Mouse (Mus musculus) heart, embryonic 15.5 days (tissue): ENCODE results near the gene Slc44a5. TPM values are rescaled to one million over a fixed set of nuclear protein-coding genes. Genes with fewer than 3 reads are reported as not detected.
A peak's percentile ranks its signal among the peaks of the same experiment; 100 is the strongest.
"Not testable (repeated sequence)": the region's sequence is repeated elsewhere in the genome, so short reads cannot be mapped to it uniquely, and the experiment has no call there.

ENCODE experiments used
- ATAC-seq: fragments of 200-750 bp; cut with Nextera tagmentation; replicated peaks from 2 replicates; pipeline ENCODE4 v1.8.0; 2017; ENCODE audit warnings: low read depth, moderate TSS enrichment; ENCODE audit not compliant: insufficient number of reproducible peaks, insufficient read depth, low FRiP score
- H3K27ac ChIP-seq: fragments of 300-500 bp; sonication (generic); 2 replicates; pipeline ENCODE4 v1.5.1; 2015; ENCODE audit warnings: mild to moderate bottlenecking, inconsistent platforms
- H3K27me3 ChIP-seq: fragments of 300-500 bp; sonication (generic); 2 replicates; pipeline ENCODE4 v1.6.1; 2015; ENCODE audit warnings: inconsistent platforms
- H3K36me3 ChIP-seq: fragments of 300-500 bp; sonication (generic); 2 replicates; pipeline ENCODE4 v1.6.1; 2015; ENCODE audit warnings: mild to moderate bottlenecking, inconsistent platforms
- H3K4me1 ChIP-seq: fragments of 300-500 bp; sonication (generic); replicated peaks from 2 replicates; pipeline ENCODE4 v1.6.1; 2015; ENCODE audit warnings: inconsistent platforms
- H3K4me2 ChIP-seq: fragments of 300-500 bp; sonication (generic); 2 replicates; pipeline ENCODE4 v1.6.1; 2015; ENCODE audit warnings: inconsistent platforms, mild to moderate bottlenecking, moderate library complexity
- H3K4me3 ChIP-seq: fragments of 300-500 bp; sonication (generic); 2 replicates; pipeline ENCODE4 v1.5.1; 2015; ENCODE audit warnings: mild to moderate bottlenecking, inconsistent platforms
- H3K9ac ChIP-seq: fragments of 300-500 bp; sonication (generic); 2 replicates; pipeline ENCODE4 v1.6.1; 2015; ENCODE audit warnings: mild to moderate bottlenecking, inconsistent platforms
- H3K9me3 ChIP-seq: fragments of 300-500 bp; sonication (generic); replicated peaks from 2 replicates; pipeline ENCODE4 v1.6.1; 2016; ENCODE audit warnings: inconsistent platforms
- WGBS: fragments of 180-500 bp; shearing (Covaris S2); methylation state at CpG from one replicate; pipeline ENCODE4 v1.1.7; 2015; ENCODE audit warnings: mixed read lengths; 5-methylcytosine and 5-hydroxymethylcytosine counted together
- polyA plus RNA-seq: library from polyadenylated mRNA; unstranded; fragments of >200 nt; fragmentation: Nextera tagmentation; extraction: Ambion mirVana; gene quantifications from 2 replicates; pipeline ENCODE4 v1.2.1, GENCODE M21; 2015

Slc44a5 gene
- polyA plus RNA-seq, 1 experiment from 2014 or later: 0.52 TPM

DNA sequence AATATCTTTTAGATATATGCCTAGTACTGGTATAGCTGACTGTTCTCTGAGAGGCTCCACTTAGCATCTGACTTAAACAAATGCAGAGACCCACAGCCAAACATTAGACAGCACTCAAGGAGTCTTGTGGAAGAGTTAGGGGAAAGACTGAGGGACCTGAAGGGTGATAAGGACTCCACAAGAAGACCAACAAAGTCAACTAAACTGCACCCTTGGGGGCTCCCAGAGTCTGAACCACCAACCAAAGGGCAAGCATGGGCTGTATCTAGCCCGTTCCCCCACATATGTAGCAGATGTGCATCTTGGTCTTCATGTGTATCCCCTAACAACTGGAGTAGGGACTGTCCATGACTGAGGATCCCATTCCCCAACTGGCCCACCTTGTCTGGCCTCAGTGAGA is 271.7 kb downstream of the Slc44a5 start:
- Histone ChIP-seq H3K4me3 (no peak overlapping the region), H3K27ac (no peak overlapping the region), H3K36me3 (no peaks in the 10 kb centered on the region), H3K9ac (no peak overlapping the region), H3K27me3 (no peaks in the 10 kb centered on the region), H3K4me1 (no peaks in the 10 kb centered on the region), H3K9me3 (no peaks in the 10 kb centered on the region; the same call in 1 of the 2 replicates), H3K4me2 (no peak overlapping the region)
- ATAC-seq: no peak
- 67% methylated on average over 1 of the region's 1 CpGs for WGBS

DNA sequence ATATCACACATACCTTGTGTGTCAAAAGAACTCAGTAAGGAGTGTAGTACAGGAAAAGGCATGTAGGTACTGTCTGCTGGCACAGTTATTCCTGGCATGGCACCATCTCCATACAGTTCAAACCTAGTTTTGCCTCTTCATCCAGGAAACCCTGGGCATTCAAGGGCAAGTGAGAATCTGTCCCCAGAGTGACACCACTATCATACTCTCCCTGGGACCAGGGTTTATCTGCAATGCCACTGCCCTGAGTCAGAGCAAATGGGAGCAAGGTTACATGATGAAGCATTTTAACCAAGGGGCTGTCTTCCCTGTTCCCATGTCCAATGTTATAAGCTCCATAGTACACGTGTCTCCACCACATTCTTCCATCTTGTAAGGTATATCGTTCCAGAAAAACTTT is 278.2 kb downstream of the Slc44a5 start:
- 52% methylated on average over 2 of the region's 2 CpGs for WGBS
- Histone ChIP-seq H3K4me2 (no peak overlapping the region), H3K36me3 (no peaks in the 10 kb centered on the region), H3K9me3 (no peaks in the 10 kb centered on the region; the same call in 1 of the 2 replicates), H3K27ac (no peak overlapping the region), H3K4me1 (no peaks in the 10 kb centered on the region), H3K9ac (no peak overlapping the region), H3K4me3 (no peak overlapping the region), H3K27me3 (no peaks in the 10 kb centered on the region)
- no peak for ATAC-seq

DNA sequence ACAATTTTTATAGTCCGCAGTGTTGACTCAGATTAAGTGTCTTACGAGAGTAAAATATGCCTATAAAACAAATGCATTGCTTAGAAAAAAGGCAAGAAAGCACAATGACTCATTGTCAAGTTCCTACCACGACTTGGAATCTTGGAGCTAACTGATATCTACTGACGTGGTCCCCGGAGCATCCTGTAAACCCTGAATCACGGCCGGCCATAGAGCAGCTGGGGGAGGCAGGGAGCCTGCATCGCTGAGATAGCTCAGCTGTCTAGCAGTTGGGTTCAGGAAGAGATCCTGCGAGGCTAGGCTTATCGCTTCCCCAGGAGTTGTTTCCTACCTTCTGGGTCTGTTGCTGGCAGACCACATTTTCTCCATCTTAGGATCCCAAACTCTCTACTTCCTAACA is 279.0 kb downstream of the Slc44a5 start:
- Histone ChIP-seq H3K4me3 (no peak overlapping the region), H3K27me3 (no peaks in the 10 kb centered on the region), H3K9me3 (no peaks in the 10 kb centered on the region), H3K4me2 (no peak overlapping the region), H3K27ac (no peak overlapping the region), H3K9ac (no peak overlapping the region), H3K4me1 (no peaks in the 10 kb centered on the region), H3K36me3 (no peaks in the 10 kb centered on the region)
- ATAC-seq: no peak
- WGBS: 29% methylated on average over 10 of the region's 10 CpGs

DNA sequence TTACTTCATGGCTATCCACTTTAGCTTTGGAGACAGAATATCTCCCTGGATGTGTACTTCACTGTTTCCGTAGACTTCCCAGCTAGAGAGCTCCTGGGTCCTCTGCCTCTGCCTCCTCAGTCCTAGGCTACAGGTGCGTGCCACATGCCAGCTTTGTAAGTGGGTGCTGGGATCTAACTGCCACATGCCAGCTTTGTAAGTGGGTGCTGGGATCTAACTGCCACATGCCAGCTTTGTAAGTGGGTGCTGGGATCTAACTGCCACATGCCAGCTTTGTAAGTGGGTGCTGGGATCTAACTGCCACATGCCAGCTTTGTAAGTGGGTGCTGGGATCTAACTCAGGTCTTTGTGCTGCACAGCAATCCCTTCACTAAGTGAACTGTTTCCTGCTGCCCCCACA is 281.0 kb downstream of the Slc44a5 start:
- H3K4me3 ChIP-seq, H3K27me3 ChIP-seq, H3K4me1 ChIP-seq, H3K27ac ChIP-seq, ATAC-seq, H3K36me3 ChIP-seq, H3K4me2 ChIP-seq, H3K9me3 ChIP-seq, H3K9ac ChIP-seq: not testable (repeated sequence)
- 84% methylated on average over 2 of the region's 2 CpGs for WGBS

DNA sequence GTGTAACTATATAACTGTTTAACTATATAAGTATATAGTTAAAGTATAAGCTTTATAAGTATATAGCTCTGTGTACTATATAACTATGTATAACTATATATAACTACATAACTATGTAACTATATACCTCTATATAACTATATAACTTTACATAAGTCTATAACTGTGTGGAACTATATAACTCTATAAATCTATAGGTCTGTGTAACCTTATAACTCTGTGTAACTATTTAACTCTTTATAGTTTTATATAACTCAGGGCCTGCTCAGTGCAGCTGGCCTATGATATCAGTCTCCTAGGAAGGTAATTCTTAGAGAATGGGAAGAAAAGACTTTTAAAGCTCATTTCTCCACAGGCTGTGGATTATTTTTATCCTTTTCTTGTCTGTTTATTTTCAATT is 284.1 kb downstream of the Slc44a5 start:
- ATAC-seq: no peak

DNA sequence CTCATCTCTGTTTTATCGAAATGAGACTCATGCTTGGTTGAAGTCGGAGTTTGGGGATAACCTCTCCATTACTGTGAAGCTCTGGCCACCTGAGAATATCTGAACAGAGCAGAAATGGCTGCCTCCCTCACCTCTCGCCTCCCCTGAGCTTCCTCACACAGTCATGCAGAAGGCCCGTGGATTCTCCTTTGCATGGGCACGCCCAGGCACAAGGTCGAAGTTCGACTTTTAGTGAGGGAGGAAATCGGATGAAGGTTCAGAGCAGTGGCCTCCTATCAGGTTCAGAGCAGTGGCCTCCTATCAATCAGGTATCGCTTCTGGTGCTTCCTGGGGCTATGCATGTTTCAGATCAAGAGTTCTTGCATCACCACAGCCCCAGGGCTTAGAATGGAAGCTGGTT is 295.1 kb downstream of the Slc44a5 start:
- Histone ChIP-seq H3K27ac (no peak overlapping the region), H3K4me3 (no peak overlapping the region), H3K9me3 (no peaks in the 10 kb centered on the region), H3K9ac (no peak overlapping the region), H3K4me1 (peaks cover 2% of the 10 kb centered on the region; the same call in 1 of the 2 replicates), H3K27me3 (peaks cover 5% of the 10 kb centered on the region; the same call in 1 of the 2 replicates), H3K4me2 (no peak overlapping the region), H3K36me3 (no peaks in the 10 kb centered on the region)
- no peak for ATAC-seq
- WGBS: 67% methylated on average over 9 of the region's 9 CpGs

More for the DNA sequence above, 284.1 kb downstream of the Slc44a5 start:
- Histone ChIP-seq H3K4me1 (no peaks in the 10 kb centered on the region), H3K4me2 (no peak overlapping the region), H3K36me3 (no peaks in the 10 kb centered on the region), H3K9me3 (no peaks in the 10 kb centered on the region), H3K27me3 (no peaks in the 10 kb centered on the region), H3K9ac (no peak overlapping the region), H3K4me3 (no peak overlapping the region), H3K27ac (no peak overlapping the region)

DNA sequence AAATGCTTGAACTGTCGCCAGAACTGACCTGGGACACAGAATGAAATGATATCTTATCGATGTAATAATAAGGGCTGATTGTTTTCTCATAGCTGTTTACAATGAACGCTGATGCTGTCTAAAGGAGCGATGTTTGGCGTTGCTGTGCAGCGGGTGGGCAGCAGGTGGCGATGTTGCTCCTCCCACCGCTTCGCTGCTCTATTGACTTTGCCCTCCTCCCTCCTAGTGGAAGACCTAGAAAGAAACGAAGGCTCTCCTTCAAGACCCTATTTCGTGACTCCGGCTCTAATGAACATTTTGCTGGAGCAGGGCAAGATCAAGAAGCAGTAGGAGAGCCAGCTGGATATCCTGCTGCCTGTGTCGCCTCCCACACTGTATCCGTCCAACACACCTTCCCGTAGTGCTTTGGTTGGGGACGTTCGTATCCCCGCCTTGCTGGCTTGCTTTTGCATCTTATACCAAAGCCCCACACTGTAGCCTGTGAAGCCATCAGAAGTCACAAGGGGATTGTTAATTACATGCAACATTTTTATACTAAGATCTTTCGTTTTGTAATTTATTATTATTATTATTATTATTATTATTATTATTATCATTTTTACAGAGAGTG is 296.6 kb downstream of the Slc44a5 start:
- Histone ChIP-seq H3K36me3 (no peaks in the 10 kb centered on the region), H3K9me3 (no peaks in the 10 kb centered on the region), H3K27ac (no peak overlapping the region), H3K27me3 (peaks cover 5% of the 10 kb centered on the region; the same call in 1 of the 2 replicates), H3K9ac (no peak overlapping the region), H3K4me1 (peaks cover 2% of the 10 kb centered on the region; the same call in 1 of the 2 replicates), H3K4me2 (peak overlapping the region; percentile 55), H3K4me3 (no peak overlapping the region; the same call in 1 of the 2 replicates)
- WGBS: 14% methylated on average over 19 of the region's 19 CpGs
- no peak for ATAC-seq

DNA sequence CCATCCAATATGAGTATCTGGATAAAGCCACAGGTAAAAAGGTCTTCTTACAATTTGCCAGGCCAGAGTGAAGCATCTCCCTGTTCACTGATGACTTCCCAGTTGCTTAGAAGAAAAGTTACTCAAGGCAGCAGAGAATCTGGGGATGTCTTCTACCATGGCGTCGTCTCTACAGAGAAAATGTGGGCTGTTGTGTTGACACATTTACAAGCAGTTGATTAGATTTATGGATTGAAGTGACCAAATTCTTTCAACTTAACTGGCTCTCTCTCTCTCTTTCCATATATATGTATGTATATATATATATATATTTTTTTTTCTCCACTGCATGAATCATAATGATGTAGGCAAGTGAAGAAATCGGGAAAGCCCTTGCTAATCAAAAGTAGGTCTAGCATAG is 301.4 kb downstream of the Slc44a5 start:
- WGBS: 66% methylated on average over 3 of the region's 3 CpGs
- Histone ChIP-seq H3K27me3 (peaks cover 5% of the 10 kb centered on the region; the same call in 1 of the 2 replicates), H3K9ac (no peak overlapping the region), H3K4me1 (peaks cover 2% of the 10 kb centered on the region; the same call in 1 of the 2 replicates), H3K36me3 (no peaks in the 10 kb centered on the region), H3K4me3 (no peak overlapping the region), H3K9me3 (no peaks in the 10 kb centered on the region), H3K4me2 (no peak overlapping the region), H3K27ac (no peak overlapping the region)
- ATAC-seq: no peak

DNA sequence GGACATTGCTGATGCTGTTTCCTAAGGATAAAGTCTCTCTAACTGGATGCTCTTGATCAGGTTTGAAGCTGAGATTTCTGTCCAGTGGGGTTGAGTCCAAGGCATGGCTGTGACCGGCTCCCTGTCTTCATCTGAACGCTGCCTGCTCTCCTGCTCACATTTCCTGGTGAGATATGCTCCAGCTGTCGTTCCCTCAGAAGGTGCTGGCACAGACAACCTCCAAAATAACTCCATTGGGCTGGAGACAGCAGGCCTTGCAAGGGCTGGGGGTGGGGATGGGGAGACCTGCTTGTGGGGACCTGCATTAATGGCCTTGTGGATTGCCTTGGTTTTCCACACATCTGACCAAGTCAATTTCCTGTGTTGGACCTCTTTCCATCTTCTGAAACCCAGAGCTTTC is 311.0 kb downstream of the Slc44a5 start:
- Histone ChIP-seq H3K4me3 (no peak overlapping the region), H3K36me3 (no peaks in the 10 kb centered on the region), H3K9me3 (no peaks in the 10 kb centered on the region), H3K9ac (no peak overlapping the region), H3K4me2 (no peak overlapping the region), H3K4me1 (no peaks in the 10 kb centered on the region), H3K27me3 (peaks cover 4% of the 10 kb centered on the region), H3K27ac (no peak overlapping the region)
- WGBS: 23% methylated on average over 3 of the region's 3 CpGs
- ATAC-seq: no peak

DNA sequence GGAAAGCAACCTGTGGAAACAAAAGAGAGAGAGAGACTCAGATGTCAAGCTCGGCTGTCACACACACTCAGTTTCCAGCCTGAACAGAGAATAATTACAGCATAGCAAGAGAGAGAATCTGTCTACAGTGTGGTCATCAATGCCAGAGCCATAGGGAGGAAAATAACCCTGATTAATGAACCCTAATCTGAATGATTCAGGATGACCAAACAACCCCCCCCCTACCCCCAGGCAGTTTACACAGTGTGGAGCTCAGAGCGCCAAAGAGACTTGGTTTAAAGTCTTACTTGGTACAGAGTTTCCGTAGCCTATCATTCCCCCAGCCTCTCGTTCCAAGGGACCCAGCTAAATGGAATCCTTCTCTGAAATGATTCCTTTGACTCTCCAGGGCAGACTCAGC is 312.1 kb downstream of the Slc44a5 start:
- Histone ChIP-seq H3K9ac (no peak overlapping the region), H3K27me3 (peaks cover 4% of the 10 kb centered on the region; the same call in 1 of the 2 replicates), H3K36me3 (no peaks in the 10 kb centered on the region), H3K4me3 (no peak overlapping the region), H3K9me3 (no peaks in the 10 kb centered on the region), H3K27ac (no peak overlapping the region), H3K4me2 (no peak overlapping the region), H3K4me1 (no peaks in the 10 kb centered on the region)
- WGBS: 65% methylated on average over 4 of the region's 4 CpGs
- ATAC-seq: no peak

DNA sequence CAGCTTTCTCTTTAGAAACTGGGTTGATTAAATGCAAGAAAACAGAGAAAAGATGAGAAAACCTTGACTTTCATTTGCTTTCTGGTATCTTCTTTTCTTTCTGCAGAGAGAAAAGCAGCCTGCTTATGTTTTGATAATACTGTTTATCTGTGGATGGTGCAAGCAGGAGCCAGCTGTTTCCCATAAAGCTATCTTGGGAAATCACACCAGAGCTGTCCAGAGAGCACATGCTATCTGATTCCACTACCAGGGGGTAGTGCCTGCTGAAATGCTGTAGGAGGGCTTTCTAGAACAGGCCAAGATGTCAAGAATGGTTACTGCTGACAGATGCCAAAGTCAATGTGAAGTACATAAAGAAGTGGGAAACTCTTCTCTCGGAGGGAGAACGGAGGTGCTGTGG is 314.0 kb downstream of the Slc44a5 start:
- Histone ChIP-seq H3K36me3 (no peaks in the 10 kb centered on the region), H3K27ac (no peak overlapping the region), H3K4me3 (no peak overlapping the region), H3K9me3 (no peaks in the 10 kb centered on the region), H3K9ac (no peak overlapping the region), H3K4me2 (no peak overlapping the region), H3K27me3 (peaks cover 7% of the 10 kb centered on the region; the same call in 1 of the 2 replicates), H3K4me1 (no peaks in the 10 kb centered on the region)
- 49% methylated on average over 2 of the region's 2 CpGs for WGBS
- ATAC-seq: no peak

DNA sequence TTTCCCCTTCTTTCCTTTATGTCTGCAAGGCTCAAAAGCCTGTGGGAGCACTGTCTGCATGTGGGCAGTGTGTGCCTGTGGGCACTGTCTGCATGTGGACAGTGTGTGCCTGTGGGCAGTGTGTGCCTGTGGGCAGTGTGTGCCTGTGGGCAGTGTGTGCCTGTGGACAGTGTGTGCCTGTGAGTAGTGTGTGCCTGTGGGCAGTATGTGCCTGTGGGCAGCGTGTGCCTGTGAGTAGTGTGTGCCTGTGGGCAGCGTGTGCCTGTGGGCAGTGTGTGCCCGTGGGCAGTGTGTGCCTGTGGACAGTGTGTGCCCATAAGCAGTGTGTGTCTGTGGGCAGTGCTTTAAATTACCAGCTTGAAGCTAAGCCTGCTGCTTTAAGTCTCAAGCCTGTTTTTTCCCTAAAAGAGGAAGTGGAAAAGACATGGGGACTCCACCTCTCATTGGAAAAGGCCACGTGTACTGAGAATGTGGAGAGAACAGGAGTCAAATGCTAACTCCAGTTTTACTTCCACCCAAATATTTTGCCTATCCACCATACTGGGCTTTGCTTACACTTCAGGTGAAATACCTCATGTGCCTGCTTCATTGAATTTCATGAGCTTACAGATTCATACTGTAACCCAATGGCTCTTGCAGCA is 315.3 kb downstream of the Slc44a5 start:
- ATAC-seq: no peak
- Histone ChIP-seq H3K4me1 (no peaks in the 10 kb centered on the region), H3K27ac (no peak overlapping the region), H3K4me2 (no peak overlapping the region), H3K9ac (no peak overlapping the region), H3K4me3 (no peak overlapping the region), H3K36me3 (no peaks in the 10 kb centered on the region), H3K27me3 (peaks cover 10% of the 10 kb centered on the region; the same call in 1 of the 2 replicates), H3K9me3 (no peaks in the 10 kb centered on the region)
- 75% methylated on average over 4 of the region's 4 CpGs for WGBS
